Mouse (Mus musculus) testis, adult 2 months (tissue): ENCODE results near the gene Tgfb1.

Source experiments
- CTCF ChIP-seq: fragments of 200-500 bp; IDR thresholded peaks from 2 replicates; pipeline ENCODE4 v1.5.1; 2012; ENCODE audit warnings: low read depth, mild to moderate bottlenecking, inconsistent platforms, low read length, moderate library complexity; ENCODE audit not compliant: control insufficient read depth, insufficient read depth, insufficient replicate concordance
- POLR2A ChIP-seq: fragments of 200-500 bp; IDR thresholded peaks from 2 replicates; pipeline ENCODE4 v1.6.1; 2012; ENCODE audit warnings: low read depth, mild to moderate bottlenecking, inconsistent platforms, low read length, moderate library complexity; ENCODE audit not compliant: control insufficient read depth

- TF ChIP-seq CTCF (no peak), POLR2A (no peak)
Measured at GRCm38 (mm10) chr7:25715731-25716271, 29.0 kb downstream of the Tgfb1 start.
